Mouse (Mus musculus) cortical plate, adult 2 months (tissue): ENCODE measurements at regions not wholly inside any gene's neighbourhood (a gene's known extent, or its start where the extent isn't known, plus 50 kb on each side); places are given as distances from the start of the nearest gene placed in this dataset.

Source experiments
- CTCF ChIP-seq: fragments of 200-500 bp; IDR thresholded peaks from 2 replicates; pipeline ENCODE4 v1.5.1; 2011; ENCODE audit warnings: mild to moderate bottlenecking, control low read depth, low read length; ENCODE audit not compliant: insufficient read depth; ENCODE audit errors: extremely low read depth
- POLR2A ChIP-seq: fragments of 200-500 bp; IDR thresholded peaks from 2 replicates; pipeline ENCODE4 v1.6.1; 2011; ENCODE audit warnings: mild to moderate bottlenecking, low read length, control low read depth; ENCODE audit not compliant: insufficient read depth; ENCODE audit errors: extremely low read depth

DNA sequence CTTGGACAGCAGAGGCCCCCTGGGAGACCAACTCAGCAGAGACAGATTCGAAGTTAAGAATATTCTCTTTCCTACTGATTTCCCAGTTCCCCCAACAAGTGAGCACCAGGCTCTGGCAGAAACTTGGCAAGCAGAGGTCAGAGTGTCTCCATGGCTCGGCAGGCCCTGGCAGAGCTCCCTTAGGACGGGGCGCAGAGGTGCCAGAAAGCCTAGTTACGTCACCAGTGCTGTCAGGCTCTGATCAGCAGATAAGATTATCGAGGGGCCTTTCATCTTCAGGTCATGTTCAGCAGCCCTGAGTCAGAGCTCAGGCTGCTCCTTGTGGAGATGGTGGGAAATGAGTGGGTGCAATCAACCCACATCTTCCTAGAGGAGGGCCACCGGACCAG is 196.2 kb downstream of the Sptssa start:
- TF ChIP-seq CTCF (no peak), POLR2A (no peak)
